11 mouse cellular contexts compared by ENCODE assay signal in the genomic region with DNA sequence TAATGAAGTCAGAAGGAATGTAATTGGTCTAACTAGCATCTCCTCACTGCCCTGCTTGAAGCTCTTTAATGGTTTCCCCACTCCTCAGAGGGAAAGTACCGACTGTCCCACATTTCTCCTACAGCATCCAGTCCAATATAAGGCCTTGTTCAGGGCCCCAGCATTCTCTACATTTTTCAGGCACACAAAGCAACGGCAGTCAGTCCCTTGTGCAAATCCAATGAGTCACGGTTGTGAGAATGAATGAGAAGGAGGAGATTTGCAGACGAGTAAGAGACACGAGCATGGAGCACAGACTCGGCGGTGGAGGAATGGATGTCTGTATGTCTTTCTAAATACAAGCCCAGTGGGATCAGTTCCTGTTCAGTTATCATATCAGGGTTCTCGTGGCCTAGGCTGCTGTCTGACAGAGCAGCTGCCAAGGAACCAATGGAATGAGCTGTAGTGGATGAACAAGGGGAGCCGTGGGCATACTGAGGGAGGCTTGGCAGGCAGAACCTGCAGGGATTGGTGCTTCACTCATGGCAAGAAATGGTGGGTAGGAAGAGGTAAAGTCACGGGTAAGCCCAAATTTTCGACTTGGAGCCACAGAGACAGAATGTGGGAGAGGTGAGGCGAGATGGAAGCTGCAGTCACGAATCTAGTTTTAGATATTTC. TPM values are rescaled to one million over a fixed set of nuclear protein-coding genes. Genes with fewer than 3 reads are reported as not detected.
DNase-seq lines count a peak whose midpoint lies in the region; ATAC-seq lines count a peak whose summit lies in the region.
"Had no signal": no experiment of that assay in that cellular context is flagged by ENCODE, and none has a peak within 500 bp of the region (broad histone marks: within the 10 kb centered on the region; RNA-seq: fewer than 3 reads in every experiment).

No protein-coding gene starts in this region.

- peak overlapping the region; percentile 59 for H3K27ac ChIP-seq in hindbrain, embryonic 10.5 days
- no peak overlapping the region for H3K27ac ChIP-seq in hindbrain, embryonic 11.5 days (ENCODE audit: low read depth, low read length)
- peak overlapping the region; percentile 88 for H3K27ac ChIP-seq in liver, embryonic 16.5 days (ENCODE audit: low read length)
- H3K27ac ChIP-seq: limb, embryonic 15.5 days; macrophage had no signal

- 61% methylated on average over 13 of the region's 13 CpGs for WGBS in hindbrain, embryonic 10.5 days
- WGBS in hindbrain, embryonic 11.5 days = 60% methylated on average over 13 of the region's 13 CpGs
- 73% methylated on average over 13 of the region's 13 CpGs for WGBS in liver, embryonic 16.5 days (ENCODE audit: insufficient replicate concordance)

- no peak overlapping the region for H3K9ac ChIP-seq in hindbrain, embryonic 11.5 days (ENCODE audit: low read depth, low read length)
- peak overlapping the region; percentile 19; the same call in 1 of the 2 replicates for H3K9ac ChIP-seq in liver, embryonic 16.5 days (ENCODE audit: low read depth, low read length)
- H3K9ac ChIP-seq: limb, embryonic 15.5 days had no signal

- H3K9me3 ChIP-seq in hindbrain, embryonic 10.5 days = no peaks in the 10 kb centered on the region
- no peaks in the 10 kb centered on the region for H3K9me3 ChIP-seq in hindbrain, embryonic 11.5 days (ENCODE audit: control insufficient read depth, low read length)
- H3K9me3 ChIP-seq in liver, embryonic 16.5 days (replicated peaks; ENCODE audit: control insufficient read depth, low read length) = no peaks in the 10 kb centered on the region
- H3K9me3 ChIP-seq: limb, embryonic 15.5 days had no signal

- no peak for ATAC-seq in hindbrain, embryonic 11.5 days (ENCODE audit: low FRiP score)
- ATAC-seq in liver, embryonic 16.5 days (ENCODE audit: low read depth) = no peak
- no peak for ATAC-seq in monocyte, adult 5-6 weeks (replicated peaks; ENCODE audit: insufficient number of reproducible peaks, low FRiP score, low TSS enrichment, poor library complexity, severe bottlenecking)

- H3K4me1 ChIP-seq in hindbrain, embryonic 10.5 days (replicated peaks) = peaks cover 34% of the 10 kb centered on the region
- H3K4me1 ChIP-seq in hindbrain, embryonic 11.5 days (replicated peaks; ENCODE audit: control insufficient read depth, insufficient read depth, low read length) = no peaks in the 10 kb centered on the region; the same call in 1 of the 2 replicates
- H3K4me1 ChIP-seq in liver, embryonic 16.5 days (ENCODE audit: control insufficient read depth, low read depth, low read length) = peaks cover 91% of the 10 kb centered on the region

- no peak overlapping the region for H3K4me2 ChIP-seq in hindbrain, embryonic 11.5 days (replicated peaks; ENCODE audit: low read depth, low read length)
- no peak overlapping the region for H3K4me2 ChIP-seq in liver, embryonic 16.5 days (ENCODE audit: low read depth, low read length)
- H3K4me2 ChIP-seq: limb, embryonic 15.5 days had no signal

- no peak overlapping the region for H3K4me3 ChIP-seq in hindbrain, embryonic 10.5 days
- H3K4me3 ChIP-seq in hindbrain, embryonic 11.5 days (ENCODE audit: low read depth, low read length) = no peak overlapping the region
- no peak overlapping the region for H3K4me3 ChIP-seq in liver, embryonic 16.5 days (ENCODE audit: low read depth, low read length)
- H3K4me3 ChIP-seq: limb, embryonic 15.5 days had no signal

- H3K36me3 ChIP-seq in hindbrain, embryonic 10.5 days = no peaks in the 10 kb centered on the region
- no peaks in the 10 kb centered on the region for H3K36me3 ChIP-seq in hindbrain, embryonic 11.5 days (ENCODE audit: control insufficient read depth, insufficient read depth, low read length)
- no peaks in the 10 kb centered on the region for H3K36me3 ChIP-seq in liver, embryonic 16.5 days (ENCODE audit: control insufficient read depth, insufficient read depth)
- H3K36me3 ChIP-seq: limb, embryonic 15.5 days had no signal

- DNase-seq in hindbrain, embryonic 10.5 days (ENCODE audit: low spot score) = no peak
- no peak for DNase-seq in hindbrain, embryonic 11.5 days (ENCODE audit: low spot score)
- DNase-seq in right cerebral cortex, adult 2 months (ENCODE audit: low spot score in 2 of 2) = peak; percentile 14 to 32
- no peak for DNase-seq in right cerebral cortex, postnatal 10 days (ENCODE audit: low spot score in 2 of 2)
- DNase-seq in testis, postnatal 14 days (ENCODE audit: low spot score) = no peak
- DNase-seq in retina, postnatal 1 day = no peak
- DNase-seq: gastrocnemius, postnatal 25 days had no signal

- H3K27me3 ChIP-seq in hindbrain, embryonic 10.5 days (ENCODE audit: insufficient read depth, poor library complexity, severe bottlenecking) = no peaks in the 10 kb centered on the region
- H3K27me3 ChIP-seq in hindbrain, embryonic 11.5 days (ENCODE audit: control insufficient read depth, insufficient read depth, low read length) = no peaks in the 10 kb centered on the region
- no peaks in the 10 kb centered on the region for H3K27me3 ChIP-seq in liver, embryonic 16.5 days (ENCODE audit: control insufficient read depth, insufficient read depth, low read depth, low read length)
- H3K27me3 ChIP-seq: limb, embryonic 15.5 days had no signal

RNA-seq across cellular contexts. Expression of a gene that starts 37.5 kb away (rescaled TPM):
- polyA plus RNA-seq in hindbrain, embryonic 10.5 days (2016; fragmentation: Nextera tagmentation; extraction: Ambion mirVana) = 28.5 and 29.6 TPM in 2 replicates
- 26.6 and 38.4 TPM in 2 replicates for polyA plus RNA-seq in hindbrain, embryonic 11.5 days (2014; fragmentation: Nextera tagmentation; extraction: Ambion mirVana)
- polyA plus RNA-seq in liver, embryonic 16.5 days (2015; fragmentation: Nextera tagmentation; extraction: Ambion mirVana) = 17.5 and 19.8 TPM in 2 replicates
- 12.4 to 19.1 TPM (median 13.0 TPM) in 3 replicates for total RNA-seq in monocyte, adult 5-6 weeks (2017)

RNA-seq across cellular contexts. Expression of a gene that starts 38.3 kb away (rescaled TPM):
- polyA plus RNA-seq in hindbrain, embryonic 10.5 days (2016; fragmentation: Nextera tagmentation; extraction: Ambion mirVana) = 1.1 and 1.9 TPM in 2 replicates
- polyA plus RNA-seq in hindbrain, embryonic 11.5 days (2014; fragmentation: Nextera tagmentation; extraction: Ambion mirVana) = 0.69 and 1.4 TPM in 2 replicates
- polyA plus RNA-seq in liver, embryonic 16.5 days (2015; fragmentation: Nextera tagmentation; extraction: Ambion mirVana) = 10.8 and 12.8 TPM in 2 replicates
- 10.7 to 19.2 TPM (median 18.1 TPM) in 3 replicates for total RNA-seq in monocyte, adult 5-6 weeks (2017)

Comparison
In these comparisons a context has a peak if more than half of its experiments do, and no peak if none do; other contexts are left out.
1. DNase-seq: peak in right cerebral cortex, adult 2 months (2 of 2); none in hindbrain, embryonic 10.5 days (single experiment), hindbrain, embryonic 11.5 days (single experiment), right cerebral cortex, postnatal 10 days (0 of 2), testis, postnatal 14 days (single experiment) and retina, postnatal 1 day (single experiment).